ENCODE assay signal across 10 mouse cellular contexts in the genomic region with DNA sequence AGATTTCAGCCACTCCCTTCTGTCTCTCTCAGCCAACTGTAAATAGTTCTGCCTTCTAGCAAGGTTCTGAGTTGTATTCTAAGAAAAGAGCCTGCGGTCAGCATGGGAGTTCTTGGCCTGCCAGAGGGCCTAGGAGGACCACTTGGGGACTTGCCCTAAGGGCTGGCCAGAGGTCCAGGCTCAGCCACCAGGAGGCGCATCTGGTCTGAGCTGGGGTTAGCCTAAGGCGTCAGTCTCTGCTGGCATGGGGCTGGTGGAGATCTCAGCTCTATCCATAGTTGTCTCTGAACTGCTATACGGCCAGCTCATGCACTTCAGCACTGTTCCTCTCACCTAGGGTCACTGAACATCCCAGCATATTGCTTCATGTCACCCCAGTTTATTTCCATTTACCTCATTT. TPM values are rescaled to one million over a fixed set of nuclear protein-coding genes. Genes with fewer than 3 reads are reported as not detected.
DNase-seq lines count a peak whose midpoint lies in the region; ATAC-seq and TF ChIP-seq lines count a peak whose summit lies in the region.
"Had no signal": no experiment of that assay in that cellular context is flagged by ENCODE, and none has a peak within 500 bp of the region (broad histone marks: within the 10 kb centered on the region; RNA-seq: fewer than 3 reads in every experiment).

No protein-coding gene starts in this region.

- no peak overlapping the region for H3K4me2 ChIP-seq in hindbrain, embryonic 11.5 days (replicated peaks; ENCODE audit: low read depth, low read length)
- no peak overlapping the region for H3K4me2 ChIP-seq in hindbrain, embryonic 16.5 days (ENCODE audit: low read length)
- H3K4me2 ChIP-seq: embryonic facial prominence, embryonic 13.5 days; stomach, embryonic 15.5 days had no signal

- no peaks in the 10 kb centered on the region for H3K27me3 ChIP-seq in hindbrain, embryonic 11.5 days (ENCODE audit: control insufficient read depth, insufficient read depth, low read length)
- no peaks in the 10 kb centered on the region for H3K27me3 ChIP-seq in hindbrain, embryonic 16.5 days (replicated peaks; ENCODE audit: control insufficient read depth, insufficient read depth, low read length)
- H3K27me3 ChIP-seq in MEL (ENCODE audit: control insufficient read depth in 1 of 2, insufficient read depth in 2 of 2, low read length in 2 of 2) = no peaks in the 10 kb centered on the region
- H3K27me3 ChIP-seq in embryonic facial prominence, embryonic 10.5 days (replicated peaks; ENCODE audit: low read depth, poor library complexity, severe bottlenecking) = 0 out of 2 replicates have a peak, but pooled peaks cover 3% of the 10 kb centered on the region
- H3K27me3 ChIP-seq: embryonic facial prominence, embryonic 13.5 days; stomach, embryonic 15.5 days had no signal

- DNase-seq in hindbrain, embryonic 11.5 days (ENCODE audit: low spot score) = peak; percentile 63
- DNase-seq in 416B (ENCODE audit: low read depth) (peak; percentile 77), MEL (ENCODE audit: low read depth, low spot score) (peak; percentile 24)
- peak; percentile 60 for DNase-seq in embryonic facial prominence, embryonic 10.5 days (ENCODE audit: low spot score)
- DNase-seq in lung, postnatal 4 days = peak; percentile 60 to 66
- DNase-seq in frontal cortex, postnatal 36 days (ENCODE audit: low spot score in 2 of 2) = no peak
- DNase-seq in c-Kit-positive CD71-positive TER-119-positive erythroid progenitor cells, embryonic 14.5 days (ENCODE audit: low spot score) = no peak

- peak; percentile 38 to 59 (median 47); a peak in 5 of 6 replicates for TF ChIP-seq CTCF in MEL (IDR thresholded peaks at IDR 0.05 in 2 of 3, conservative IDR thresholded peaks at IDR 0.05 in 1 of 3; ENCODE audit: control insufficient read depth in 1 of 3, insufficient read depth in 1 of 3, low read depth in 2 of 3, low read length in 3 of 3, poor library complexity in 1 of 3, severe bottlenecking in 1 of 3)

- no peaks in the 10 kb centered on the region for H3K36me3 ChIP-seq in hindbrain, embryonic 11.5 days (ENCODE audit: control insufficient read depth, insufficient read depth, low read length)
- H3K36me3 ChIP-seq in hindbrain, embryonic 16.5 days (ENCODE audit: control insufficient read depth, insufficient read depth, low read length) = no peaks in the 10 kb centered on the region
- H3K36me3 ChIP-seq in MEL (ENCODE audit: control insufficient read depth in 1 of 2, insufficient read depth in 2 of 2, low read length in 2 of 2) = peaks cover 0 to 2% of the 10 kb centered on the region in 2 experiments; a peak in 1 of 4 replicates
- H3K36me3 ChIP-seq in embryonic facial prominence, embryonic 10.5 days (replicated peaks) = no peaks in the 10 kb centered on the region
- H3K36me3 ChIP-seq: embryonic facial prominence, embryonic 13.5 days; stomach, embryonic 15.5 days had no signal

- no peak overlapping the region for H3K4me3 ChIP-seq in hindbrain, embryonic 11.5 days (ENCODE audit: low read depth, low read length)
- H3K4me3 ChIP-seq in hindbrain, embryonic 16.5 days (ENCODE audit: low read length) = no peak overlapping the region
- no peak overlapping the region for H3K4me3 ChIP-seq in MEL (ENCODE audit: control insufficient read depth in 1 of 2, insufficient read depth in 1 of 2, low read depth in 2 of 2, low read length in 2 of 2)
- no peak overlapping the region for H3K4me3 ChIP-seq in embryonic facial prominence, embryonic 10.5 days
- H3K4me3 ChIP-seq: embryonic facial prominence, embryonic 13.5 days; stomach, embryonic 15.5 days had no signal

- H3K9me3 ChIP-seq in hindbrain, embryonic 11.5 days (ENCODE audit: control insufficient read depth, low read length) = no peaks in the 10 kb centered on the region
- H3K9me3 ChIP-seq in hindbrain, embryonic 16.5 days (ENCODE audit: control insufficient read depth, low read length) = no peaks in the 10 kb centered on the region
- H3K9me3 ChIP-seq in MEL (replicated peaks; ENCODE audit: insufficient read depth, low read length) = no peaks in the 10 kb centered on the region
- H3K9me3 ChIP-seq in embryonic facial prominence, embryonic 10.5 days = no peaks in the 10 kb centered on the region
- H3K9me3 ChIP-seq: embryonic facial prominence, embryonic 13.5 days; stomach, embryonic 15.5 days had no signal

- 32% methylated on average over 4 of the region's 4 CpGs for WGBS in hindbrain, embryonic 11.5 days
- 41% methylated on average over 4 of the region's 4 CpGs for WGBS in hindbrain, embryonic 16.5 days
- WGBS in embryonic facial prominence, embryonic 10.5 days = 39% methylated on average over 4 of the region's 4 CpGs

- H3K9ac ChIP-seq in hindbrain, embryonic 11.5 days (ENCODE audit: low read depth, low read length) = no peak overlapping the region
- no peak overlapping the region for H3K9ac ChIP-seq in hindbrain, embryonic 16.5 days (ENCODE audit: low read depth, low read length)
- H3K9ac ChIP-seq in MEL (ENCODE audit: control insufficient read depth, low read depth, low read length, poor library complexity, severe bottlenecking) = no peak overlapping the region
- H3K9ac ChIP-seq: embryonic facial prominence, embryonic 13.5 days; stomach, embryonic 15.5 days had no signal

- no peak for ATAC-seq in hindbrain, embryonic 11.5 days (ENCODE audit: low FRiP score)
- no peak for ATAC-seq in hindbrain, embryonic 16.5 days

- H3K27ac ChIP-seq in hindbrain, embryonic 11.5 days (ENCODE audit: low read depth, low read length) = no peak overlapping the region
- H3K27ac ChIP-seq in hindbrain, embryonic 16.5 days (ENCODE audit: low read depth, low read length) = no peak overlapping the region
- H3K27ac ChIP-seq in MEL (ENCODE audit: control insufficient read depth, low read depth, low read length) = no peak overlapping the region
- no peak overlapping the region for H3K27ac ChIP-seq in embryonic facial prominence, embryonic 10.5 days (replicated peaks)
- H3K27ac ChIP-seq: embryonic facial prominence, embryonic 13.5 days; stomach, embryonic 15.5 days had no signal

- no peak for TF ChIP-seq POLR2A in MEL (IDR thresholded peaks at IDR 0.05; ENCODE audit: control insufficient read depth in 1 of 2, insufficient read depth in 1 of 2, low read depth in 1 of 2, low read length in 2 of 2, poor library complexity in 1 of 2)

- peak; percentile 20 for TF ChIP-seq RAD21 in MEL (IDR thresholded peaks at IDR 0.05; ENCODE audit: low read depth, low read length)

- no peak for TF ChIP-seq EP300 in MEL (IDR thresholded peaks at IDR 0.05; ENCODE audit: low read depth in 1 of 2, low read length in 2 of 2)

- peaks cover 3% of the 10 kb centered on the region; the same call in 1 of the 2 replicates for H3K4me1 ChIP-seq in hindbrain, embryonic 11.5 days (replicated peaks; ENCODE audit: control insufficient read depth, insufficient read depth, low read length)
- H3K4me1 ChIP-seq in hindbrain, embryonic 16.5 days (ENCODE audit: control insufficient read depth, insufficient read depth, low read depth, low read length) = peaks cover 22% of the 10 kb centered on the region
- H3K4me1 ChIP-seq in MEL (ENCODE audit: control insufficient read depth in 1 of 2, insufficient read depth in 2 of 2, low read length in 2 of 2) = peaks cover 2 to 11% of the 10 kb centered on the region in 2 experiments; a peak in 2 of 4 replicates
- H3K4me1 ChIP-seq in embryonic facial prominence, embryonic 10.5 days = peaks cover 7% of the 10 kb centered on the region
- H3K4me1 ChIP-seq: embryonic facial prominence, embryonic 13.5 days; stomach, embryonic 15.5 days had no signal

- no peaks in the 10 kb centered on the region for H3K79me2 ChIP-seq in MEL (ENCODE audit: control insufficient read depth, insufficient read depth, low read length, poor library complexity)

TF ChIP-seq in MEL, 35 proteins besides CTCF, POLR2A, EP300 and RAD21:
- TF ChIP-seq NRF1 (IDR thresholded peaks at IDR 0.05; ENCODE audit: insufficient read depth, low read depth, low read length, poor library complexity, severe bottlenecking) (no peak), CHD2 (IDR thresholded peaks at IDR 0.05; ENCODE audit: low read length) (no peak), JUND (IDR thresholded peaks at IDR 0.05; ENCODE audit: low read depth, low read length) (no peak), TCF12 (IDR thresholded peaks at IDR 0.05; ENCODE audit: low read depth, low read length) (no peak), SMC3 (IDR thresholded peaks at IDR 0.05; ENCODE audit: low read depth, low read length) (peak; percentile 43), ZMIZ1 (IDR thresholded peaks at IDR 0.05; ENCODE audit: low read depth, low read length) (no peak), ZKSCAN1 (IDR thresholded peaks at IDR 0.05; ENCODE audit: low read depth, low read length) (no peak), USF1 (IDR thresholded peaks at IDR 0.05; ENCODE audit: low read depth, low read length) (no peak)
TF ChIP-seq in MEL: peak in this region for 1.

RNA-seq across cellular contexts. Expression of a gene that starts 30.3 kb away (rescaled TPM):
- polyA plus RNA-seq in hindbrain, embryonic 11.5 days (2014; fragmentation: Nextera tagmentation; extraction: Ambion mirVana) = 5.7 and 7.2 TPM in 2 replicates
- 24.5 and 25.8 TPM in 2 replicates for polyA plus RNA-seq in hindbrain, embryonic 16.5 days (2015; fragmentation: Nextera tagmentation; extraction: Ambion mirVana)
- total RNA-seq in MEL (2012; rRNA removed) = 0.03 and 0.19 TPM in 2 replicates
- polyA plus RNA-seq in MEL (2012; ENCODE audit: insufficient read depth in 1 of 2, insufficient read length in 2 of 2, low read depth in 1 of 2, low replicate concordance in 2 of 2, missing spikeins in 1 of 2) = 1 to 10 TPM in 1 of 2 experiments, not detected in 1; 1.7 TPM
- polyA plus RNA-seq in embryonic facial prominence, embryonic 10.5 days (2016; fragmentation: Nextera tagmentation; extraction: Ambion mirVana) = 5.7 and 5.9 TPM in 2 replicates

RNA-seq across cellular contexts. Expression of a gene that starts 54.8 kb away (rescaled TPM):
- polyA plus RNA-seq in hindbrain, embryonic 11.5 days (2014; fragmentation: Nextera tagmentation; extraction: Ambion mirVana) = 6.1 and 7.4 TPM in 2 replicates
- polyA plus RNA-seq in hindbrain, embryonic 16.5 days (2015; fragmentation: Nextera tagmentation; extraction: Ambion mirVana) = 3.3 and 4.5 TPM in 2 replicates
- total RNA-seq in MEL (2012; rRNA removed) = not detected in 2 replicates
- polyA plus RNA-seq in MEL (2012; ENCODE audit: insufficient read depth in 1 of 2, insufficient read length in 2 of 2, low read depth in 1 of 2, low replicate concordance in 2 of 2, missing spikeins in 1 of 2) = not detected
- polyA plus RNA-seq in embryonic facial prominence, embryonic 10.5 days (2016; fragmentation: Nextera tagmentation; extraction: Ambion mirVana) = 2.6 and 3.5 TPM in 2 replicates
- polyA plus RNA-seq: stomach, embryonic 15.5 days had no signal

Comparison
In these comparisons a context has a peak if more than half of its experiments do, and no peak if none do; other contexts are left out.
1. DNase-seq: peak in hindbrain, embryonic 11.5 days (single experiment), 416B (single experiment), MEL (single experiment), embryonic facial prominence, embryonic 10.5 days (single experiment) and lung, postnatal 4 days (2 of 2); none in frontal cortex, postnatal 36 days (0 of 2) and c-Kit-positive CD71-positive TER-119-positive erythroid progenitor cells, embryonic 14.5 days (single experiment).